27 mouse cellular contexts compared by ENCODE assay signal in the genomic region with DNA sequence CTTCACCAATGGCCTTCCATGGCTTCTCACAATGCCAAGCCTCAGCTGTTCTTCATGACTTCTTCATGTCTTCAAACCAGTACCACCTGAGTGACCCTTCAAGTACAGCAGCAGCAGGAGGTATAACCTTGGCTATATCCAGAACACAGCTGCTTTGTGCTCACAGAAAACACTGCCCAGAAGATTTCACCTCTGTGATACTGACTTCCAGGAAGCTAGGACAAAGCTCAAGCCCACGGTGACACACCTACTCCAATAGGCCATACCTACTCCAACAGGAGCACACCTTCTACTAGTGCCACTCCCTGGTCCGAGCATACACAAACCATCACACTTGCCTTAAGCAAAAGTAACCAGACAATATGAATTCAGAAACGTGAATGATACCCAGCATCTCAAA. TPM values are rescaled to one million over a fixed set of nuclear protein-coding genes. Genes with fewer than 3 reads are reported as not detected.
A peak's percentile ranks its signal among the peaks of the same experiment; 100 is the strongest.
DNase-seq lines count a peak whose midpoint lies in the region; ATAC-seq and TF ChIP-seq lines count a peak whose summit lies in the region.
"Had no signal": no experiment of that assay in that cellular context is flagged by ENCODE, and none has a peak within 500 bp of the region (broad histone marks: within the 10 kb centered on the region; RNA-seq: fewer than 3 reads in every experiment).

No protein-coding gene starts in this region.

- 0 out of 2 replicates have a peak overlapping the region, but pooled peaks have one; percentile 13 for H3K27ac ChIP-seq in cerebellum, adult 2 months (ENCODE audit: insufficient read depth, low read length)
- 0 out of 2 replicates have a peak overlapping the region, but pooled peaks have one; percentile 4 for H3K27ac ChIP-seq in hindbrain, embryonic 13.5 days
- no peak overlapping the region for H3K27ac ChIP-seq in hindbrain, embryonic 16.5 days (ENCODE audit: low read depth, low read length)
- H3K27ac ChIP-seq in neural tube, embryonic 12.5 days = no peak overlapping the region
- H3K27ac ChIP-seq in neural tube, embryonic 15.5 days (replicated peaks) = no peak overlapping the region
- H3K27ac ChIP-seq in stomach, postnatal 0 days (replicated peaks) = peak overlapping the region; percentile 63
- no peak overlapping the region for H3K27ac ChIP-seq in intestine, embryonic 15.5 days
- H3K27ac ChIP-seq: embryonic facial prominence, embryonic 12.5 days; embryonic facial prominence, embryonic 15.5 days; forebrain, embryonic 15.5 days; hindbrain, embryonic 10.5 days; hindbrain, embryonic 14.5 days had no signal

- TF ChIP-seq POLR2A in cerebellum, adult 2 months (IDR thresholded peaks at IDR 0.05; ENCODE audit: borderline replicate concordance, insufficient read depth, low read length) = no peak

- ATAC-seq in hindbrain, embryonic 13.5 days (ENCODE audit: low FRiP score) = no peak
- no peak for ATAC-seq in hindbrain, embryonic 16.5 days
- ATAC-seq in neural tube, embryonic 12.5 days (ENCODE audit: low FRiP score, low read depth) = no peak
- no peak for ATAC-seq in neural tube, embryonic 15.5 days (ENCODE audit: low FRiP score)
- peak; percentile 41; the same call in 1 of the 2 replicates for ATAC-seq in stomach, postnatal 0 days (ENCODE audit: low FRiP score, low TSS enrichment)
- ATAC-seq in intestine, embryonic 15.5 days = no peak
- ATAC-seq: activated CD4-positive, CD25-positive, alpha-beta regulatory T cell, adult 4 months; forebrain, embryonic 15.5 days; inflammation-experienced regulatory T-cells, adult 6 months; intestine, postnatal 0 days; Patski had no signal

- WGBS in cerebellum, adult 2 months = 85% methylated on average over 3 of the region's 3 CpGs
- WGBS in hindbrain, embryonic 13.5 days = 93% methylated on average over 3 of the region's 3 CpGs
- WGBS in hindbrain, embryonic 16.5 days = 93% methylated on average over 3 of the region's 3 CpGs
- 95% methylated on average over 3 of the region's 3 CpGs for WGBS in neural tube, embryonic 12.5 days
- 86% methylated on average over 3 of the region's 3 CpGs for WGBS in neural tube, embryonic 15.5 days
- WGBS in stomach, postnatal 0 days = 71% methylated on average over 3 of the region's 3 CpGs
- WGBS in intestine, embryonic 15.5 days = 80% methylated on average over 3 of the region's 3 CpGs

- no peak overlapping the region for H3K9ac ChIP-seq in hindbrain, embryonic 13.5 days
- no peak overlapping the region for H3K9ac ChIP-seq in hindbrain, embryonic 16.5 days (ENCODE audit: low read depth, low read length)
- H3K9ac ChIP-seq in neural tube, embryonic 12.5 days = no peak overlapping the region
- no peak overlapping the region for H3K9ac ChIP-seq in neural tube, embryonic 15.5 days (replicated peaks)
- H3K9ac ChIP-seq in stomach, postnatal 0 days (ENCODE audit: low read length) = no peak overlapping the region
- no peak overlapping the region for H3K9ac ChIP-seq in intestine, embryonic 15.5 days
- H3K9ac ChIP-seq: embryonic facial prominence, embryonic 12.5 days; embryonic facial prominence, embryonic 15.5 days; forebrain, embryonic 15.5 days; hindbrain, embryonic 14.5 days had no signal

- H3K4me1 ChIP-seq in cerebellum, adult 2 months (ENCODE audit: control insufficient read depth, insufficient read depth, low read length) = peaks cover 8% of the 10 kb centered on the region; the same call in 1 of the 2 replicates
- H3K4me1 ChIP-seq in hindbrain, embryonic 13.5 days (replicated peaks) = peaks cover 55% of the 10 kb centered on the region
- peaks cover 22% of the 10 kb centered on the region for H3K4me1 ChIP-seq in hindbrain, embryonic 16.5 days (ENCODE audit: control insufficient read depth, insufficient read depth, low read depth, low read length)
- H3K4me1 ChIP-seq in neural tube, embryonic 12.5 days = peaks cover 20% of the 10 kb centered on the region
- peaks cover 51% of the 10 kb centered on the region for H3K4me1 ChIP-seq in neural tube, embryonic 15.5 days
- no peaks in the 10 kb centered on the region; the same call in 1 of the 2 replicates for H3K4me1 ChIP-seq in stomach, postnatal 0 days (replicated peaks; ENCODE audit: control insufficient read depth, insufficient read depth)
- peaks cover 11% of the 10 kb centered on the region for H3K4me1 ChIP-seq in intestine, embryonic 15.5 days (replicated peaks)

- no peaks in the 10 kb centered on the region for H3K9me3 ChIP-seq in hindbrain, embryonic 13.5 days
- H3K9me3 ChIP-seq in hindbrain, embryonic 16.5 days (ENCODE audit: control insufficient read depth, low read length) = no peaks in the 10 kb centered on the region
- no peaks in the 10 kb centered on the region for H3K9me3 ChIP-seq in neural tube, embryonic 12.5 days
- H3K9me3 ChIP-seq in neural tube, embryonic 15.5 days (replicated peaks) = no peaks in the 10 kb centered on the region
- H3K9me3 ChIP-seq in stomach, postnatal 0 days (ENCODE audit: control insufficient read depth, low read length) = no peaks in the 10 kb centered on the region
- H3K9me3 ChIP-seq in intestine, embryonic 15.5 days = no peaks in the 10 kb centered on the region
- H3K9me3 ChIP-seq: embryonic facial prominence, embryonic 12.5 days; embryonic facial prominence, embryonic 15.5 days; forebrain, embryonic 15.5 days; G1E had no signal

- no peak overlapping the region for H3K4me3 ChIP-seq in cerebellum, adult 2 months (replicated peaks; ENCODE audit: insufficient read depth, low read depth, low read length)
- H3K4me3 ChIP-seq in hindbrain, embryonic 13.5 days = no peak overlapping the region
- H3K4me3 ChIP-seq in hindbrain, embryonic 16.5 days (ENCODE audit: low read length) = no peak overlapping the region
- H3K4me3 ChIP-seq in neural tube, embryonic 12.5 days = no peak overlapping the region
- no peak overlapping the region for H3K4me3 ChIP-seq in neural tube, embryonic 15.5 days (replicated peaks)
- no peak overlapping the region for H3K4me3 ChIP-seq in stomach, postnatal 0 days (ENCODE audit: low read depth, low read length)
- no peak overlapping the region for H3K4me3 ChIP-seq in intestine, embryonic 15.5 days (replicated peaks)
- H3K4me3 ChIP-seq: embryonic facial prominence, embryonic 12.5 days; embryonic facial prominence, embryonic 15.5 days; forebrain, embryonic 15.5 days; hindbrain, embryonic 10.5 days had no signal

- no peak for DNase-seq in cerebellum, adult 2 months
- no peak for DNase-seq in cerebellum, adult 8-10 months
- no peak for DNase-seq in stomach, postnatal 0 days (ENCODE audit: low spot score)
- DNase-seq: adrenal gland, adult 8-10 months; adrenal gland, postnatal 25 days; cerebellum, adult 11-12 months; cerebellum, adult 9-11 months; cerebellum, postnatal 25 days; gastrocnemius, postnatal 10 days; gastrocnemius, postnatal 36 days; heart, postnatal 36 days had no signal

- H3K27me3 ChIP-seq in cerebellum, adult 2 months (ENCODE audit: control insufficient read depth, insufficient read depth, low read length) = no peaks in the 10 kb centered on the region
- H3K27me3 ChIP-seq in hindbrain, embryonic 13.5 days = no peaks in the 10 kb centered on the region
- H3K27me3 ChIP-seq in hindbrain, embryonic 16.5 days (replicated peaks; ENCODE audit: control insufficient read depth, insufficient read depth, low read length) = no peaks in the 10 kb centered on the region
- H3K27me3 ChIP-seq in neural tube, embryonic 12.5 days (replicated peaks) = no peaks in the 10 kb centered on the region
- no peaks in the 10 kb centered on the region for H3K27me3 ChIP-seq in neural tube, embryonic 15.5 days (replicated peaks)
- H3K27me3 ChIP-seq in stomach, postnatal 0 days (ENCODE audit: control insufficient read depth, insufficient read depth, low read length) = no peaks in the 10 kb centered on the region
- no peaks in the 10 kb centered on the region for H3K27me3 ChIP-seq in intestine, embryonic 15.5 days (replicated peaks)
- H3K27me3 ChIP-seq: embryonic facial prominence, embryonic 12.5 days; embryonic facial prominence, embryonic 15.5 days; forebrain, embryonic 15.5 days; Patski had no signal

- TF ChIP-seq CTCF in cerebellum, adult 2 months (IDR thresholded peaks at IDR 0.05; ENCODE audit: borderline replicate concordance, insufficient read depth, low read depth, low read length) = no peak
- TF ChIP-seq CTCF in stomach, postnatal 0 days (IDR thresholded peaks at IDR 0.05; ENCODE audit: low read depth) = no peak

- H3K4me2 ChIP-seq in hindbrain, embryonic 13.5 days = peak overlapping the region; percentile 13; the same call in 1 of the 2 replicates
- H3K4me2 ChIP-seq in hindbrain, embryonic 16.5 days (ENCODE audit: low read length) = no peak overlapping the region
- H3K4me2 ChIP-seq in neural tube, embryonic 12.5 days (replicated peaks) = 0 out of 2 replicates have a peak overlapping the region, but pooled peaks have one; percentile 7
- H3K4me2 ChIP-seq in neural tube, embryonic 15.5 days = no peak overlapping the region
- no peak overlapping the region for H3K4me2 ChIP-seq in stomach, postnatal 0 days (replicated peaks; ENCODE audit: low read depth)
- H3K4me2 ChIP-seq in intestine, embryonic 15.5 days (replicated peaks) = no peak overlapping the region
- H3K4me2 ChIP-seq: embryonic facial prominence, embryonic 12.5 days; embryonic facial prominence, embryonic 15.5 days; heart, embryonic 11.5 days had no signal

- peaks cover 17% of the 10 kb centered on the region for H3K36me3 ChIP-seq in hindbrain, embryonic 13.5 days
- H3K36me3 ChIP-seq in hindbrain, embryonic 16.5 days (ENCODE audit: control insufficient read depth, insufficient read depth, low read length) = no peaks in the 10 kb centered on the region
- H3K36me3 ChIP-seq in neural tube, embryonic 12.5 days = peaks cover 25% of the 10 kb centered on the region
- no peaks in the 10 kb centered on the region for H3K36me3 ChIP-seq in neural tube, embryonic 15.5 days
- H3K36me3 ChIP-seq in stomach, postnatal 0 days (ENCODE audit: control insufficient read depth, insufficient read depth, low read length) = no peaks in the 10 kb centered on the region
- peaks cover 10% of the 10 kb centered on the region; the same call in 1 of the 2 replicates for H3K36me3 ChIP-seq in intestine, embryonic 15.5 days
- H3K36me3 ChIP-seq: forebrain, embryonic 15.5 days had no signal

- TF ChIP-seq EP300 in stomach, postnatal 0 days (optimal IDR thresholded peaks at IDR 0.05) = no peak

RNA-seq across cellular contexts. Expression of gene Tnpo1, which starts 3.4 kb away (rescaled TPM):
- polyA plus RNA-seq in cerebellum, adult 2 months (2012; rRNA removed) = 23.9 and 24.8 TPM in 2 replicates
- polyA plus RNA-seq in hindbrain, embryonic 13.5 days (2015; fragmentation: Nextera tagmentation; extraction: Ambion mirVana) = 59.5 and 62.5 TPM in 2 replicates
- 36.2 and 41.4 TPM in 2 replicates for polyA plus RNA-seq in hindbrain, embryonic 16.5 days (2015; fragmentation: Nextera tagmentation; extraction: Ambion mirVana)
- polyA plus RNA-seq in neural tube, embryonic 12.5 days (2016; fragmentation: Nextera tagmentation; extraction: Ambion mirVana) = 76.4 and 82.5 TPM in 2 replicates
- polyA plus RNA-seq in neural tube, embryonic 15.5 days (2015; fragmentation: Nextera tagmentation; extraction: Ambion mirVana) = 41.1 and 46.6 TPM in 2 replicates
- polyA plus RNA-seq in stomach, postnatal 0 days (2015; fragmentation: Nextera tagmentation; extraction: Ambion mirVana) = 17.1 and 20.7 TPM in 2 replicates
- polyA plus RNA-seq in intestine, embryonic 15.5 days (2015; fragmentation: Nextera tagmentation; extraction: Ambion mirVana) = 60.3 and 67.6 TPM in 2 replicates

Comparison
In these comparisons a context has a peak if more than half of its experiments do, and no peak if none do; other contexts are left out.
1. H3K27ac ChIP-seq: peak in cerebellum, adult 2 months (single experiment), hindbrain, embryonic 13.5 days (single experiment) and stomach, postnatal 0 days (single experiment); none in hindbrain, embryonic 16.5 days (single experiment), neural tube, embryonic 12.5 days (single experiment), neural tube, embryonic 15.5 days (single experiment) and intestine, embryonic 15.5 days (single experiment).
2. H3K4me2 ChIP-seq: peak in hindbrain, embryonic 13.5 days (single experiment) and neural tube, embryonic 12.5 days (single experiment); none in hindbrain, embryonic 16.5 days (single experiment), neural tube, embryonic 15.5 days (single experiment), stomach, postnatal 0 days (single experiment) and intestine, embryonic 15.5 days (single experiment).